Mouse (Mus musculus) heart, adult 2 months (tissue): ENCODE data around the gene Csrp1. TPM values are rescaled to one million over a fixed set of nuclear protein-coding genes. Genes with fewer than 3 reads are reported as not detected.

Source experiments
- DNase-seq, 2 experiments: peaks; one replicate each; pipeline ENCODE4 v3.0.0; 2021
- H3K27ac ChIP-seq: fragments of 200-600 bp; 2 replicates; pipeline ENCODE4 v1.8.1; 2022
- H3K27me3 ChIP-seq: fragments of 200-500 bp; 2 replicates; pipeline ENCODE4 v1.6.1; 2012; ENCODE audit warnings: mild to moderate bottlenecking, low read length, inconsistent platforms, mixed read lengths; ENCODE audit not compliant: control insufficient read depth, insufficient read depth
- H3K36me3 ChIP-seq: fragments of 200-500 bp; 2 replicates; pipeline ENCODE4 v1.6.1; 2012; ENCODE audit warnings: low read length, inconsistent platforms; ENCODE audit not compliant: control insufficient read depth, insufficient read depth
- H3K4me1 ChIP-seq: fragments of 200-500 bp; 2 replicates; pipeline ENCODE4 v1.6.1; 2011; ENCODE audit warnings: low read length; ENCODE audit not compliant: control insufficient read depth, insufficient read depth
- H3K4me3 ChIP-seq: fragments of 200-600 bp; 2 replicates; pipeline ENCODE4 v1.8.1; 2022
- H3K79me2 ChIP-seq: fragments of 200-500 bp; replicated peaks from 2 replicates; pipeline ENCODE4 v1.6.1; 2012; ENCODE audit warnings: mild to moderate bottlenecking, inconsistent platforms, low read length, moderate library complexity, mixed read lengths; ENCODE audit not compliant: control insufficient read depth, insufficient read depth
- H3K9ac ChIP-seq: fragments of 200-500 bp; 2 replicates; pipeline ENCODE4 v1.6.1; 2012; ENCODE audit warnings: low read depth, mild to moderate bottlenecking, control low read depth, inconsistent platforms, low read length, mixed read lengths
- CTCF ChIP-seq: fragments of 200-600 bp; IDR thresholded peaks from 2 replicates; pipeline ENCODE4 v1.8.1; 2022; ENCODE audit warnings: antibody characterized with exemption, mild to moderate bottlenecking, moderate library complexity
- EP300 ChIP-seq: fragments of 200-500 bp; IDR thresholded peaks from 2 replicates; pipeline ENCODE4 v1.6.1; 2011; ENCODE audit warnings: low read depth, low read length, control low read depth; ENCODE audit not compliant: insufficient read depth
- POLR2A ChIP-seq: fragments of 200-500 bp; IDR thresholded peaks from 2 replicates; pipeline ENCODE4 v1.6.1; 2011; ENCODE audit warnings: mild to moderate bottlenecking, low read depth, low read length, control low read depth; ENCODE audit not compliant: insufficient read depth
- WGBS: fragments of 180-500 bp; shearing (Covaris S2); methylation state at CpG from one replicate; pipeline ENCODE4 v1.1.7; 2018; 5-methylcytosine and 5-hydroxymethylcytosine counted together
- intact Hi-C: fragments of 180-260 bp; cut with DNase I; formaldehyde crosslinking; loops from one replicate; pipeline ENCODE4 v1.15.1; 2025
- polyA plus RNA-seq: library from polyadenylated mRNA; depleted of rRNA; stranded (reverse); fragments of >200 nt; gene quantifications from 2 replicates; pipeline ENCODE4 v1.2.3, GENCODE M21; 2012
- total RNA-seq, 2 experiments: library from RNA; stranded (reverse); gene quantifications; 2 replicates each; pipeline ENCODE4 v1.2.3; 2021

Csrp1 gene
- total and polyA plus RNA-seq, 3 experiments, result 50.1 to 99.2 (median 50.5) TPM

DNA sequence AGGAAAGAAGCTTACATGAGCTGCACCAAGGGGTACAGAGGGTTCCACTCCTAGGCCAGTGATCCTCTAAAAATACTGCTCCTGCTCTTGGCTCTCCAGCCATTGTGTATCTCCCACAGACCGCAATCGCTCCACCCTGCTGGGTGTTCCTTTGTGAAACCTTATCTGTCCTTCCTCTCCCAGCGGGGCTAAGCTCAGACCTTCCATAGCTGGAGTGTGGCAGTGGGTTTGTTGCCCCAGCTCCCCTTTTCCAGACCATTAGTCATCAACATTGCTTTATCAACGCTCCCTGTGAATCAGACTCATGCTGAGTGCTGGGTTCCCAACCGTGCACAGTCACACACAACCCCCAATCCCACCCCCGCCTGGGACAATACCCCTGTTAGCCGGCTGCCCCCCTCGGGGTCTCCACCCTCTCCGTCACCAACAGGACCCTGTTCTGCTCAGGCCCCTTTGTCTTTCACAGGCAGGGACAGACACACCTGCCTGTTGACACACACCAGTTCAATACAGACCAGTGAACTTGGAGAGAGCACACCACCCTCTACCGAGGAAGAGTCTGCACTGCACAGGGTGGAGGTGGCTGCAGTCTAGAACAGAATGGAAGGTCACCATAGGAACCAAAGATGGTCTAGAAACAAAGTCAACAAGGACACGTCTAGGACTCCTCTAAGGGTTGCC is 44.3 kb upstream of the Csrp1 start:
- WGBS, result 34% methylated on average over 11 of the region's 11 CpGs
- no peak for DNase-seq
- Histone ChIP-seq H3K9ac (no peak overlapping the region), H3K79me2 (peaks cover 3% of the 10 kb centered on the region; the same call in 1 of the 2 replicates), H3K27me3 (no peaks in the 10 kb centered on the region), H3K36me3 (no peaks in the 10 kb centered on the region), H3K4me1 (peaks cover 29% of the 10 kb centered on the region), H3K27ac (peak overlapping the region; percentile 58), H3K4me3 (no peak overlapping the region)
- TF ChIP-seq CTCF (peak; percentile 72), EP300 (no peak), POLR2A (no peak)
- intact Hi-C loops, result no loop called here

DNA sequence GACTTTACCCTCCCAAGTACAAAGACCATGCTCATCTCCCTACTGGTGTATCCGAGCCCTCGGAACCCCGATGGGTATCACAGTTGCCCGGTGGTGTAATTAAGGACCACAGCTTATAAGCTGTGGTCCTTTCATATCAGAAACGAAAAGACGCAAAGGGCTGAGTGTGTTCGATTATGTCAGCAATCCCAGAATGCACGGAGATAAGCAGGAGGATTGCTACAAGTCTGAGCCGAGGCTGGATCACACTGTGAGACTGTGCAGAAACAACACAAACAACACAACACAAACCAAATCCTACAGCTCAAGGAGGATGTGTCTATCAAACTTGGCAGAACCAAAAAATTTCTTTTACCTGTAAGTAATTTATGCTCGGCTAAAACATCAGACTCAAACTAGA is 43.6 kb upstream of the Csrp1 start:
- peaks cover 3% of the 10 kb centered on the region; the same call in 1 of the 2 replicates for H3K79me2 ChIP-seq
- 77% methylated on average over 10 of the region's 10 CpGs for WGBS
- H3K9ac ChIP-seq, result no peak overlapping the region
- H3K4me1 ChIP-seq, result peaks cover 27% of the 10 kb centered on the region
- intact Hi-C loops, result no loop called here
- no peak for DNase-seq
- no peak overlapping the region for H3K27ac ChIP-seq
- no peak overlapping the region for H3K4me3 ChIP-seq
- H3K27me3 ChIP-seq, result no peaks in the 10 kb centered on the region
- TF ChIP-seq CTCF (no peak), EP300 (no peak), POLR2A (no peak)
- no peaks in the 10 kb centered on the region for H3K36me3 ChIP-seq

DNA sequence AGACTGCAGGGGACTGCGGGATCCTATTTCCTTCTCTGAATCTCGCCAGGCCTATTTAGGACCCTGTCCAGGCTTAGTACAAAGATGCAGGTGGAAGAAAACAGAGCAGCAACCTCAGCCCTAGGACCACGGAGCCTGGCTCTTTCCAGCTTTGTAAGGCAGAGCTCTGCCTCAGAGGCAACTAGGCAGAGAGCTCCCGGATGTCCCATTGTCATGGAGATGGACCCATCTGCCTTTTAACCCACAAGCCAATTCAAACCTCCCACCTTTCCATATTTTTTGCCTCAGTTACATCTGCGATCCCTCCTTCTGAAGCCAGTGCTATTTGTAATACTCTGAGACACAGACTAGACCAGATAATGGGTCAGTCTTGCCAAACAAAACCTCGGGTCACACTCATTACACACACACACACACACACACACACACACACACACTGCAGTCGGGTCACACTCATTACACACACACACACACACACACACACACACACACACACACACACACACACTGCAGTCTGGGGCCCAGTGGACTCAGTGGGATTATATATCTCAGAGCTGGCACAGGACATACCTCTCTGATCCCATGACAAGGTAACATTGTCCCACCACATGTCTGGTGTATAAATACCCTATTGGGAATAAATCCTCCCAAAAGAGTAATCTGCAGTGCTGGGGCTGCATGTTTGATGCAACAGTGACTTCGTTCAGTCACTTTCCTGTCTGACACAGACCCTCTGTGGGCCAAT is 42.8 kb upstream of the Csrp1 start:
- Histone ChIP-seq H3K36me3 (no peaks in the 10 kb centered on the region), H3K9ac (no peak overlapping the region), H3K27ac (no peak overlapping the region), H3K27me3 (no peaks in the 10 kb centered on the region), H3K4me3 (no peak overlapping the region), H3K79me2 (peaks cover 5% of the 10 kb centered on the region), H3K4me1 (peaks cover 21% of the 10 kb centered on the region)
- TF ChIP-seq EP300 (no peak), CTCF (no peak), POLR2A (no peak)
- intact Hi-C loops, result no loop called here
- WGBS, result 55% methylated on average over 8 of the region's 8 CpGs
- DNase-seq, result no peak

DNA sequence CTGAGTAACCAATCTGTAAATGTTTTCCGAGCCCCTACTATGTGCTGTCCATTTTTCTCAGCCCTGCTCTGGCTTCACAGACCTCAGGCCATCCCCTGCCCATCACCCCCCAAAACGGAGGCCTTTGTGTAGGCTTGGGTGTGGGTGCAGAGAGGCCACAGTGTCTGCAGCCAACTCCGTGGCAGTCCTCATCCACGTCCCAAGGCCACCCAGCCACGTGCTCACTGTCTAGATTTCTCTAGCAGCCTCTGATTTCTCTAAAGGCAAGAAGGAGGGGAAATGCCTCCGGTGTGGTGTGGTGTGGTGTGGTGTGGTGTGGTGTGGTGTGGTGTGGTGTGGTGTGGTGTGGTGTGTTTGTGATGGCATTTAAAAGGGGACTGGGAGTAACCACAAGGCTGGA is 41.7 kb upstream of the Csrp1 start:
- intact Hi-C loops, result no loop called here
- no peak for TF ChIP-seq POLR2A
- no peak for TF ChIP-seq CTCF
- TF ChIP-seq EP300, result no peak
- Histone ChIP-seq H3K36me3 (no peaks in the 10 kb centered on the region), H3K79me2 (peaks cover 5% of the 10 kb centered on the region), H3K9ac (no peak overlapping the region), H3K27me3 (no peaks in the 10 kb centered on the region), H3K27ac (no peak overlapping the region), H3K4me3 (no peak overlapping the region), H3K4me1 (peaks cover 17% of the 10 kb centered on the region)
- WGBS, result 72% methylated on average over 6 of the region's 6 CpGs
- no peak for DNase-seq

DNA sequence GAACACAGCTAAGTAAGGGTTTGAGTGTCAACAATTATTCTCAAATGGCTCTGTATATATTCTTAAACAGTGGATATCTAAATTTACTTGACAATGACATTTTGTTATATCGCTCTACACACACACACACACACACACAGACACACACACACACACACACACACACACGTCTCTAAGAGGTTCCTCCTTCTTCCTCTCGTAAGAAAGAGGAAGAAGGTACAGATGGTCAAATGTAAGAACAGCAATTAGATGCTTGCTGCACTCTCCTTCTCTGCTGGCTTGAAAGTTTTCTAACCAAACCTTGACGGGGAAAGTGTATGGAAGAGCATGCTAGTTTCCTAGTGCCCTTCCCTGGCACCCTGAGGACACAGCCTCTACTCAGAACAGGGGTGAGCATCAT is 39.1 kb upstream of the Csrp1 start:
- TF ChIP-seq POLR2A (no peak), EP300 (no peak)
- WGBS, result 50% methylated on average over 4 of the region's 4 CpGs
- H3K4me3 ChIP-seq, result no peak overlapping the region
- no peak overlapping the region for H3K9ac ChIP-seq
- no peak for DNase-seq
- H3K27me3 ChIP-seq, result no peaks in the 10 kb centered on the region
- H3K36me3 ChIP-seq, result no peaks in the 10 kb centered on the region
- intact Hi-C loops, result no loop called here
- peak overlapping the region; percentile 33; the same call in 1 of the 2 replicates for H3K27ac ChIP-seq
- H3K4me1 ChIP-seq, result peaks cover 8% of the 10 kb centered on the region
- H3K79me2 ChIP-seq, result peaks cover 8% of the 10 kb centered on the region

DNA sequence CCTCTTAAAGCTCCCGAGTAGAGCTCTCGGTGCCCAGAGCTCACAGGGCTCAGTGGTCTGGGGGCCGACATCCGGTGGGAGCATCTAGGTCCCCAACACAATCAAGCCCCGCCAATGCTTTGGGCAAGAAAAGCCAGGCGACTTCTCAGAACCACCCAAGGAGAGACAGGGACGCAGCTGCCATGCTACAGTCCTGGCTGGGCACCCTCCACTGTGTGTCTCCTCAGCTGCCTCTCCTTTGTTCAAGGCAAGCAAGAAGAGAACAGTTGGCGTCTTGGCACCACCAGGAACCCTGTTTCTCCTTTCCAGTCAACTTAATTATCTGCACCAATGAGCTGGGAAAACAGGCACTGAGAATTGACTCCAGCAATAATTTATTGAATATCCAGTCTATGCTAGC is 38.7 kb upstream of the Csrp1 start:
- intact Hi-C loops, result no loop called here
- DNase-seq, result no peak
- no peaks in the 10 kb centered on the region for H3K27me3 ChIP-seq
- no peak for TF ChIP-seq POLR2A
- TF ChIP-seq CTCF, result no peak
- no peak for TF ChIP-seq EP300
- no peaks in the 10 kb centered on the region for H3K36me3 ChIP-seq
- no peak overlapping the region for H3K4me3 ChIP-seq
- H3K4me1 ChIP-seq, result peaks cover 8% of the 10 kb centered on the region
- 76% methylated on average over 8 of the region's 8 CpGs for WGBS
- H3K79me2 ChIP-seq, result peaks cover 8% of the 10 kb centered on the region
- H3K9ac ChIP-seq, result no peak overlapping the region
- peak overlapping the region; percentile 33; the same call in 1 of the 2 replicates for H3K27ac ChIP-seq
